Mouse (Mus musculus) embryo, embryonic 11.5 days (tissue): Measurements from ENCODE around the gene Vash2.
"Not testable (repeated sequence)": the region's sequence is repeated elsewhere in the genome, so short reads cannot be mapped to it uniquely, and the experiment has no call there.

Experiments used
- DNase-seq: peaks from one replicate; pipeline ENCODE4 v3.0.0-alpha.2; 2012; ENCODE audit warnings: low read depth, low spot score

Gene Vash2

DNA sequence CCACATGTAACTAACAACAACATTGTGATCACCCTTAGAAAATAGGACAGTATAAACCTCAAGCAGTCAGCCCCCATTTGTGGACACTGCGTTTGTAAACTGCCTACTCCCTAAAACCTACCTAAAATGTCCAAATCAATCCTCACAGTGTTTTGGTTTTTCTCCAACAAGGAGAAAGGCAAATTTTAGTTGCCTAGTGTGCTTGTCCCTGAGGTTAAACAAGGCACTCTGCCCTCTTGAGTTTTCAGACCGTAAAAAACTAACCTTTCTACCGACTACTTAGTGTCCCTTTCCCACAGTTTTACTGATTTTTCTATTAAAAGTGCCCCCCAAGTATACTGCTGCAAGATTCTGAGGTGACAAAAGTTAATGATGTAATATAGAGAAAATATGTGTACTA, 51.8 kb downstream of the Vash2 start:
- DNase-seq: no peak

GRCm38 (mm10) chr1:190924812-190925211, 54.3 kb downstream of the Vash2 start, which contains the start of gene Angel2:
Gene Angel2, plus strand, starts transcription at chr1:190925112.
- DNase-seq: not testable (repeated sequence)

- DNase-seq: no peak
Measured at GRCm38 (mm10) chr1:190919725-190920469, 59.2 kb downstream of the Vash2 start.

- DNase-seq: no peak
Measured at GRCm38 (mm10) chr1:190918938-190919337, 60.2 kb downstream of the Vash2 start.

GRCm38 (mm10) chr1:190912623-190913022, 66.5 kb downstream of the Vash2 start:
- DNase-seq: no peak

DNA sequence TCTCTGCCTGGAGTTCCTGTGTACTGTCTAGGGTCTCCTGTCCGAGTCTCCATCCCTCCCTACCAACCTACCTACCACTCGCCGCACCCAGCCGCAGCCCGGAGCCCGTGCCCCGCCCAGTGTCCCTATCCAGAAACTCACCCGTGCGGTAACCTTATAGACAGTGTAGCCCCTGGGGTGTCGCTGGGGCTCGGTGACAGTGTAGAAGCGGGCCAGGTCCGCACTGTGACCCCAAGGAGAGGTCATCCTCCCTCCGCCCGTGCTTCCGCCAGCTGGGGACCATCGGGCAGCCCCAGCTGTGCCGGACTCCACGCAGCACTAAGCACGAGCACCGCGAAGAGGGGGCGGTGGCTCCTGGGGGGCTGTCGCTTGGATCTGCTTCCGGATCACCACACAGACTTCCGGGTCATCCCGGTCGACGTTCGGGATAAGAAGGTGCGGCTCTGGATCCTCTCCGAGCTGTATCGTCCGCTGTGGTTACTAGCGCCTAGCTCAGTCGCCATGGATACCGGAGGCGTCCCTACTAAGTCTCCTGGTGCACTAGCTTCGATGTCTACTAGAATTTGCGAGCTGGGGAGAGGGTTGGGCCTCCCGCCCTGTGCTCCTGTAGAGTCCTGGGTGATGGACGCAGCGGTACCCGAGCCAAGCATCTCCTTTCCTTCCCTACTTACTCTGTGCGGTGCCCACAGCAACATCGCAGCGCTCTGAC, 67.5 kb downstream of the Vash2 start, which contains the start of gene Rps6kc1:
Gene Rps6kc1 (minus strand): TSS at position 356 of the 709 bp plus-strand sequence.
- peak; percentile 74 for DNase-seq

- no peak for DNase-seq
Measured at GRCm38 (mm10) chr1:190910836-190911235, 68.3 kb downstream of the Vash2 start.

DNA sequence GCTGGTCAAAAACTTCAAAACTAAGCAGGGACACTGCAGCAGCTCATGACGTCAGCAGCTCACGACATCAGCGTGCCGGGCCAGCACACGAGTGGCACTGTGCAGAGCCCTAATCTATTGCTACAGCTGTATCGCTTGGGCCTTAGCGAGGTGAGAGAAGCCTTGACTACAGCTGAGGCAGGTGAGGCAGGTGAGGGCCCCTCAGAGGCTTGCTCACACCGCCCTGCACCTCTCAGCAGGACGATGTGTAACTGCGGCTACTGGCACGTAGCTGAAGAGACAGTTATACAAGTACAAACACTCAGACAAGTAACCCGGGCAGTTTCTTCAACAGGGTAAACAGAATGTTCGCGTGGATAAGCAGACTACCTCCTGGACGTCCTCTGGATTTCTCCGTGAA, 74.4 kb downstream of the Vash2 start:
- no peak for DNase-seq

GRCm38 (mm10) chr1:190904136-190904535, 75.0 kb downstream of the Vash2 start:
- no peak for DNase-seq

DNA sequence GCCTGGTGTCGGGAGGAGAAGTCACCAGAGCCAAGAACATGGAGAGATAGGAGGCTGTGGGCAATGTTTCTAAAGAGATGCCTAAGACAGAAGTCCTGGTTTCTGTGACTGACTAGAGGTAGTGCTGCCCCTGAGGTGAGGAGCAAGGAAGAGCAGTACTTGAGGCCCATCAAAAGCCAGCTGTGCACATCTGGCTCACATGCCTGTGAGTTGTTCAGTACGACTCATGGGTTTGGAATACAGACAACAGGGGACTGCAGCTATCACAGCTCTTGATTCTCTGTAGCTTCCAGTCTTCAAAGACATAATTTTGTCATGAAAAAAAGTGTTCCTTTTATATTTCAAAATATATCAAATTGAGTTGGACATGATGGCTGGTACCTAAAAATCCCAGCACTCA, 78.0 kb downstream of the Vash2 start:
- no peak for DNase-seq

- DNase-seq: no peak
Measured at GRCm38 (mm10) chr1:190898899-190899575, 80.1 kb downstream of the Vash2 start.

GRCm38 (mm10) chr1:190898186-190898585, 80.9 kb downstream of the Vash2 start:
- DNase-seq: no peak
